Mouse (Mus musculus): ENCODE measurements around the gene Tnnc1.

DNA sequence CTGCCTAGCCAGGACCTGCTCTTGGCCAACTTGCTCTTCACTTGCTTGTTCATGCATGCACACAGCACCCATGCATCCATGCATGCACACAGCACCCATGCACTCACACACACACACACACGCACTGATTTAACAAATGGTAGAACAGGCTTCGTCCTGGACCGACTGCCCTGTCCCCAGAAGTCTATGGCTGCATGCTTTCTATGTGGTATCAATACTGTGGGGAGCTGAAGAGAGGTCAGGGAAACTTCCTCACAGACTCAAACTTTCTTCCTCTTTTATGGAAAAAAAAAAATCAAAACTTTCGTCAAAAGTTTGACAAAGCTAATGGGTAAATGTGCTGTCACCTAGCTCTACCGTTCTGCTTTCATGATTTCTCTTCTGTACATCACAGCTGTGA, 24.6 kb upstream of the Tnnc1 start:
- TF ChIP-seq CTCF (conservative IDR thresholded peaks at IDR 0.05; ENCODE audit: low read length), result no peak
- TF ChIP-seq NANOG (IDR thresholded peaks at IDR 0.05; ENCODE audit: borderline replicate concordance, low read length), result no peak
